Mouse (Mus musculus): Measurements from ENCODE around the gene Olfr901.

- no peak for TF ChIP-seq CTCF (IDR thresholded peaks at IDR 0.05; ENCODE audit: low read depth)
- no peak for TF ChIP-seq EP300 (IDR thresholded peaks at IDR 0.05; ENCODE audit: low read depth)
Measured at GRCm38 (mm10) chr9:38470807-38471206, 41.6 kb downstream of the Olfr901 start, which contains the start of gene Olfr905.
